Mouse (Mus musculus): ENCODE measurements around the gene Rac2. TPM values are rescaled to one million over a fixed set of nuclear protein-coding genes. Genes with fewer than 3 reads are reported as not detected.

Rac2 gene
- polyA plus RNA-seq (2016; fragmentation: Nextera tagmentation; extraction: Ambion mirVana): 5.0 and 7.7 TPM in 2 replicates

GRCm38 (mm10) chr15:78572658-78573397, at the start of gene Rac2:
Rac2 (minus strand) TSS chr15:78572783.
- Histone ChIP-seq H3K36me3 (replicated peaks) (no peaks in the 10 kb centered on the region), H3K4me3 (no peak within 1 kb of the TSS), H3K4me1 (peaks cover 9% of the 10 kb centered on the region), H3K27ac (replicated peaks) (peak within 1 kb of the TSS; percentile 15; the same call in 1 of the 2 replicates), H3K9me3 (no peaks in the 10 kb centered on the region), H3K27me3 (replicated peaks; ENCODE audit: low read depth, poor library complexity, severe bottlenecking) (no peaks in the 10 kb centered on the region)
- DNase-seq (ENCODE audit: low spot score): no peak
- WGBS: 85% methylated on average over 8 of the region's 8 CpGs

GRCm38 (mm10) chr15:78616973-78617372, 44.4 kb upstream of the Rac2 start:
- no peak overlapping the region for H3K27ac ChIP-seq (replicated peaks)
- no peaks in the 10 kb centered on the region for H3K9me3 ChIP-seq
- 87% methylated on average over 2 of the region's 2 CpGs for WGBS
- H3K27me3 ChIP-seq (replicated peaks; ENCODE audit: low read depth, poor library complexity, severe bottlenecking): peaks cover 16% of the 10 kb centered on the region
- H3K4me1 ChIP-seq: no peaks in the 10 kb centered on the region
- DNase-seq (ENCODE audit: low spot score): no peak
- no peak overlapping the region for H3K4me3 ChIP-seq
- H3K36me3 ChIP-seq (replicated peaks): no peaks in the 10 kb centered on the region

- Histone ChIP-seq H3K4me3 (no peak overlapping the region), H3K9me3 (no peaks in the 10 kb centered on the region), H3K27ac (replicated peaks) (no peak overlapping the region), H3K36me3 (replicated peaks) (no peaks in the 10 kb centered on the region), H3K27me3 (replicated peaks; ENCODE audit: low read depth, poor library complexity, severe bottlenecking) (peaks cover 3% of the 10 kb centered on the region; the same call in 1 of the 2 replicates), H3K4me1 (peaks cover 12% of the 10 kb centered on the region)
- WGBS: 86% methylated on average over 7 of the region's 7 CpGs
- no peak for DNase-seq (ENCODE audit: low spot score)
These were observed 42.0 kb upstream of the Rac2 start for GRCm38 (mm10) chr15:78614536-78614935.

- Histone ChIP-seq H3K27me3 (replicated peaks; ENCODE audit: low read depth, poor library complexity, severe bottlenecking) (0 out of 2 replicates have a peak, but pooled peaks cover 5% of the 10 kb centered on the region), H3K27ac (replicated peaks) (0 out of 2 replicates have a peak overlapping the region, but pooled peaks have one; percentile 30), H3K4me3 (no peak overlapping the region), H3K9me3 (no peaks in the 10 kb centered on the region), H3K4me1 (peaks cover 21% of the 10 kb centered on the region), H3K36me3 (replicated peaks) (no peaks in the 10 kb centered on the region)
- 43% methylated on average over 12 of the region's 12 CpGs for WGBS
- DNase-seq (ENCODE audit: low spot score): no peak
These were observed 38.3 kb upstream of the Rac2 start for GRCm38 (mm10) chr15:78610705-78611462.

GRCm38 (mm10) chr15:78607463-78607862, 34.9 kb upstream of the Rac2 start:
- Histone ChIP-seq H3K4me1 (peaks cover 35% of the 10 kb centered on the region), H3K4me3 (no peak overlapping the region), H3K27me3 (replicated peaks; ENCODE audit: low read depth, poor library complexity, severe bottlenecking) (0 out of 2 replicates have a peak, but pooled peaks cover 5% of the 10 kb centered on the region), H3K36me3 (replicated peaks) (no peaks in the 10 kb centered on the region), H3K9me3 (no peaks in the 10 kb centered on the region; the same call in 1 of the 2 replicates), H3K27ac (replicated peaks) (no peak overlapping the region)
- no peak for DNase-seq (ENCODE audit: low spot score)
- 67% methylated on average over 4 of the region's 4 CpGs for WGBS

GRCm38 (mm10) chr15:78606059-78606458, 33.5 kb upstream of the Rac2 start:
- no peak overlapping the region for H3K4me3 ChIP-seq
- H3K36me3 ChIP-seq (replicated peaks): no peaks in the 10 kb centered on the region
- WGBS: 88% methylated on average over 6 of the region's 6 CpGs
- peaks cover 3% of the 10 kb centered on the region; the same call in 1 of the 2 replicates for H3K9me3 ChIP-seq
- H3K27ac ChIP-seq (replicated peaks): no peak overlapping the region
- peaks cover 31% of the 10 kb centered on the region for H3K4me1 ChIP-seq
- DNase-seq (ENCODE audit: low spot score): no peak
- 0 out of 2 replicates have a peak, but pooled peaks cover 5% of the 10 kb centered on the region for H3K27me3 ChIP-seq (replicated peaks; ENCODE audit: low read depth, poor library complexity, severe bottlenecking)

- no peaks in the 10 kb centered on the region for H3K36me3 ChIP-seq (replicated peaks)
- H3K4me3 ChIP-seq: no peak overlapping the region
- DNase-seq (ENCODE audit: low spot score): no peak
- no peak overlapping the region for H3K27ac ChIP-seq (replicated peaks)
- WGBS: 49% methylated on average over 3 of the region's 3 CpGs
- peaks cover 3% of the 10 kb centered on the region; the same call in 1 of the 2 replicates for H3K9me3 ChIP-seq
- H3K4me1 ChIP-seq: peaks cover 25% of the 10 kb centered on the region
- H3K27me3 ChIP-seq (replicated peaks; ENCODE audit: low read depth, poor library complexity, severe bottlenecking): 0 out of 2 replicates have a peak, but pooled peaks cover 5% of the 10 kb centered on the region
These were observed 32.8 kb upstream of the Rac2 start for GRCm38 (mm10) chr15:78605371-78605791.

- no peak for DNase-seq (ENCODE audit: low spot score)
- 82% methylated on average over 6 of the region's 6 CpGs for WGBS
- Histone ChIP-seq H3K9me3 (peaks cover 3% of the 10 kb centered on the region; the same call in 1 of the 2 replicates), H3K4me3 (no peak overlapping the region), H3K36me3 (replicated peaks) (no peaks in the 10 kb centered on the region), H3K4me1 (peaks cover 23% of the 10 kb centered on the region), H3K27me3 (replicated peaks; ENCODE audit: low read depth, poor library complexity, severe bottlenecking) (no peaks in the 10 kb centered on the region), H3K27ac (replicated peaks) (no peak overlapping the region)
These were observed 31.7 kb upstream of the Rac2 start for GRCm38 (mm10) chr15:78604255-78604654.

GRCm38 (mm10) chr15:78601180-78601579, 28.6 kb upstream of the Rac2 start:
- H3K27me3 ChIP-seq (replicated peaks; ENCODE audit: low read depth, poor library complexity, severe bottlenecking): no peaks in the 10 kb centered on the region
- no peaks in the 10 kb centered on the region for H3K36me3 ChIP-seq (replicated peaks)
- H3K4me3 ChIP-seq: no peak overlapping the region
- H3K9me3 ChIP-seq: peaks cover 3% of the 10 kb centered on the region; the same call in 1 of the 2 replicates
- H3K27ac ChIP-seq (replicated peaks): no peak overlapping the region
- DNase-seq (ENCODE audit: low spot score): no peak
- 78% methylated on average over 6 of the region's 6 CpGs for WGBS
- H3K4me1 ChIP-seq: peaks cover 19% of the 10 kb centered on the region

- Histone ChIP-seq H3K36me3 (replicated peaks) (no peaks in the 10 kb centered on the region), H3K27me3 (replicated peaks; ENCODE audit: low read depth, poor library complexity, severe bottlenecking) (no peaks in the 10 kb centered on the region), H3K4me3 (no peak overlapping the region), H3K9me3 (peaks cover 3% of the 10 kb centered on the region; the same call in 1 of the 2 replicates), H3K4me1 (peaks cover 9% of the 10 kb centered on the region), H3K27ac (replicated peaks) (no peak overlapping the region)
- WGBS: 80% methylated on average over 13 of the region's 13 CpGs
- DNase-seq (ENCODE audit: low spot score): no peak
These were observed 27.1 kb upstream of the Rac2 start for GRCm38 (mm10) chr15:78599529-78600193.

GRCm38 (mm10) chr15:78599124-78599523, 26.5 kb upstream of the Rac2 start:
- DNase-seq (ENCODE audit: low spot score): no peak
- Histone ChIP-seq H3K4me3 (no peak overlapping the region), H3K27me3 (replicated peaks; ENCODE audit: low read depth, poor library complexity, severe bottlenecking) (no peaks in the 10 kb centered on the region), H3K9me3 (peaks cover 3% of the 10 kb centered on the region; the same call in 1 of the 2 replicates), H3K27ac (replicated peaks) (no peak overlapping the region), H3K36me3 (replicated peaks) (no peaks in the 10 kb centered on the region), H3K4me1 (peaks cover 5% of the 10 kb centered on the region)
- WGBS: 82% methylated on average over 6 of the region's 6 CpGs

- H3K4me1 ChIP-seq: peaks cover 7% of the 10 kb centered on the region
- peaks cover 3% of the 10 kb centered on the region; the same call in 1 of the 2 replicates for H3K9me3 ChIP-seq
- no peak for DNase-seq (ENCODE audit: low spot score)
- no peaks in the 10 kb centered on the region for H3K27me3 ChIP-seq (replicated peaks; ENCODE audit: low read depth, poor library complexity, severe bottlenecking)
- no peaks in the 10 kb centered on the region for H3K36me3 ChIP-seq (replicated peaks)
- no peak overlapping the region for H3K4me3 ChIP-seq
- no peak overlapping the region for H3K27ac ChIP-seq (replicated peaks)
- 55% methylated on average over 4 of the region's 4 CpGs for WGBS
These were observed 25.1 kb upstream of the Rac2 start for GRCm38 (mm10) chr15:78597729-78598128.
